Mouse (Mus musculus) megakaryocyte, embryonic 14.5 days (primary cell): ENCODE results near the gene Arhgap42. TPM values are rescaled to one million over a fixed set of nuclear protein-coding genes. Genes with fewer than 3 reads are reported as not detected.

Experiments
- H3K27me3 ChIP-seq: replicated peaks from 2 replicates; pipeline ENCODE3; 2012; ENCODE audit warnings: inconsistent platforms
- H3K36me3 ChIP-seq: replicated peaks from 2 replicates; pipeline ENCODE3; 2012; ENCODE audit warnings: low read length, inconsistent platforms, mixed read lengths
- H3K4me1 ChIP-seq: 2 replicates; pipeline ENCODE4 v1.6.1; 2012; ENCODE audit warnings: inconsistent platforms
- H3K4me3 ChIP-seq: replicated peaks from 2 replicates; pipeline ENCODE3; 2012; ENCODE audit warnings: moderate library complexity, mild to moderate bottlenecking, inconsistent platforms
- H3K9me3 ChIP-seq: 2 replicates; pipeline ENCODE4 v1.6.1; 2012; ENCODE audit warnings: inconsistent platforms
- FLI1 ChIP-seq: IDR thresholded peaks from 2 replicates; pipeline ENCODE4 v1.6.1; 2012; ENCODE audit warnings: low read length, inconsistent platforms, mixed read lengths
- GATA1 ChIP-seq: IDR thresholded peaks from 3 replicates; pipeline ENCODE4 v1.6.1; 2012; ENCODE audit warnings: mixed read lengths, low read length, inconsistent platforms, borderline replicate concordance
- polyA plus RNA-seq: library from polyadenylated mRNA; stranded (reverse); fragments of >175 nt; gene quantifications from 2 replicates; pipeline ENCODE4 v1.2.3, GENCODE M21; 2012; ENCODE audit warnings: low replicate concordance; ENCODE audit not compliant: insufficient read depth

Arhgap42 gene
- polyA plus RNA-seq, 1 experiment = not detected

- TF ChIP-seq FLI1 = no peak
- TF ChIP-seq GATA1 = no peak
- Histone ChIP-seq H3K36me3 (no peaks in the 10 kb centered on the region), H3K27me3 (no peaks in the 10 kb centered on the region), H3K4me3 (no peak overlapping the region), H3K4me1 (no peaks in the 10 kb centered on the region), H3K9me3 (no peaks in the 10 kb centered on the region; the same call in 1 of the 2 replicates)
Measured at GRCm38 (mm10) chr9:9190835-9191234, 48.1 kb downstream of the Arhgap42 start.

DNA sequence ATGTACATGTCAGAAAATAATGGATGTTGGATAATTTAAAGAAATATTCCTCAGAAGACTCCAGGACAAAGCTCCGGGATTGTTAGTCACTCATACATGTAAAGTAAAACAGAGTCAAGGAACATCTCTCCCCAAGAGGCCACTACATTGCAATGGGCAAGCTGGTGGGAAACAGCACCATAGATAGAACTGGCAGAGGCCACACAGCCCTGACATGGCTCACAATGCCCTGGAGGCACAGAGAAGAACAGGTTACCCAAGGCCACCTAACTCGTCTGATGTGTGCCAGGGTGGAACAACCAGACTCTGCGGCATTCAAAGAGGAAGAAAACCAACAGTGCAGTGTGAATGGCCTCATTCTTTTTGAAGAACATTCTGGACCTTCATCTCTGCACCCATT, 50.7 kb downstream of the Arhgap42 start:
- Histone ChIP-seq H3K27me3 (no peaks in the 10 kb centered on the region), H3K36me3 (no peaks in the 10 kb centered on the region)

GRCm38 (mm10) chr9:9177745-9178144, 61.2 kb downstream of the Arhgap42 start:
- 0 out of 2 replicates have a peak, but pooled peaks cover 3% of the 10 kb centered on the region for H3K9me3 ChIP-seq
- no peaks in the 10 kb centered on the region for H3K36me3 ChIP-seq
- no peaks in the 10 kb centered on the region for H3K4me1 ChIP-seq
- no peaks in the 10 kb centered on the region for H3K27me3 ChIP-seq
- H3K4me3 ChIP-seq = no peak overlapping the region
- no peak for TF ChIP-seq FLI1
- no peak for TF ChIP-seq GATA1

More for the DNA sequence above, 50.7 kb downstream of the Arhgap42 start:
- no peak overlapping the region for H3K4me3 ChIP-seq
- H3K9me3 ChIP-seq = no peaks in the 10 kb centered on the region; the same call in 1 of the 2 replicates
- TF ChIP-seq FLI1 (no peak), GATA1 (no peak)
- H3K4me1 ChIP-seq = no peaks in the 10 kb centered on the region

- H3K27me3 ChIP-seq = no peaks in the 10 kb centered on the region
- TF ChIP-seq GATA1 (no peak), FLI1 (no peak)
Measured at GRCm38 (mm10) chr9:9174924-9175323, 64.0 kb downstream of the Arhgap42 start.

GRCm38 (mm10) chr9:9174206-9174605, 64.7 kb downstream of the Arhgap42 start:
- no peaks in the 10 kb centered on the region for H3K27me3 ChIP-seq
- no peaks in the 10 kb centered on the region for H3K36me3 ChIP-seq
- TF ChIP-seq FLI1 = no peak
- H3K4me3 ChIP-seq = no peak overlapping the region
- H3K9me3 ChIP-seq = 0 out of 2 replicates have a peak, but pooled peaks cover 7% of the 10 kb centered on the region
- H3K4me1 ChIP-seq = no peaks in the 10 kb centered on the region

More at GRCm38 (mm10) chr9:9174924-9175323, 64.0 kb downstream of the Arhgap42 start:
- H3K4me1 ChIP-seq = no peaks in the 10 kb centered on the region
- H3K36me3 ChIP-seq = no peaks in the 10 kb centered on the region
- 0 out of 2 replicates have a peak, but pooled peaks cover 7% of the 10 kb centered on the region for H3K9me3 ChIP-seq
- H3K4me3 ChIP-seq = no peak overlapping the region

DNA sequence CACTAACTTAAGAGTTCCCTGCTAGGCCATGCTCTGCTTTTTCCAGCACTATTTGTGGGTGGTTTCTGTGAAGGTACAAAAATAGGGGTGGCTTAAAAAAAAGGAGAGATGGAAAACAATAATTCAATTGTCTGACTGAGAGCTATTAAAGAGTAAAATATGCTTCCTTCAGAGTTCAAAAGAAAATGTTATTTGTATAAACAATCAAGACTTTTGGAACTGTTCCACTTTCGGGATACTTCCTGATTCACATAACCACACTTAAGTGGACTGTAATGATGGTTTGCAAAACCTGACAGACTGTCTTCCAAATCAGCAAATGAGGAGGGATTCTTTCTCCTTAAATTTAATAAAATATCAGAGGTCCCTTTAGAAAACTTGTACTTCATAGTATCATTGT, 65.8 kb downstream of the Arhgap42 start:
- no peak overlapping the region for H3K4me3 ChIP-seq
- no peaks in the 10 kb centered on the region for H3K36me3 ChIP-seq
- no peaks in the 10 kb centered on the region for H3K4me1 ChIP-seq
- TF ChIP-seq FLI1 = no peak
- TF ChIP-seq GATA1 = no peak
- 0 out of 2 replicates have a peak, but pooled peaks cover 3% of the 10 kb centered on the region for H3K9me3 ChIP-seq
- no peaks in the 10 kb centered on the region for H3K27me3 ChIP-seq

GRCm38 (mm10) chr9:9171146-9171816, 67.6 kb downstream of the Arhgap42 start:
- H3K4me3 ChIP-seq = no peak overlapping the region

DNA sequence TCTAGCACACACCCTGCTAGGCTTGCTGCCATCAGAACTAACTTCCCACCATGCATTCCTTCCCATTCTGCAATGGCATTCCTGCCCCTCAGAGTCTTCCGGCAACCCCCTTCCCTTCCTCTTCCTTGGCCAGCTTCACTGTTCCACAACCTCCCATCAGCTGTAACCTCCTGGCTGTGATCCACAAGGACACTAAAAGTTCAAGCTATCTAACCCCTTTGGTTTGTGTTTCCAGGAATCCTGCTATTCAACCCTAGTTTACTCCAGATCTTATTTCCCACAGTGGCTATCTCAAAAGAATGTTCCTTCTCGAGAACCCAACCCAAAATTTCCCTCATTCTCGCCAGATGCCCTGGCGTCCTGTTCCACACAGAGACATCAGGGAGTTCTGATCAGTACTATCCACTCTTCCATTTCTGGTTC, 73.2 kb downstream of the Arhgap42 start:
- TF ChIP-seq FLI1 = no peak
- no peak for TF ChIP-seq GATA1
- Histone ChIP-seq H3K36me3 (no peaks in the 10 kb centered on the region), H3K4me1 (no peaks in the 10 kb centered on the region), H3K27me3 (no peaks in the 10 kb centered on the region), H3K4me3 (no peak overlapping the region), H3K9me3 (peaks cover 6% of the 10 kb centered on the region; the same call in 1 of the 2 replicates)

More at GRCm38 (mm10) chr9:9171146-9171816, 67.6 kb downstream of the Arhgap42 start:
- Histone ChIP-seq H3K4me1 (no peaks in the 10 kb centered on the region), H3K36me3 (no peaks in the 10 kb centered on the region), H3K9me3 (0 out of 2 replicates have a peak, but pooled peaks cover 3% of the 10 kb centered on the region), H3K27me3 (no peaks in the 10 kb centered on the region)
- no peak for TF ChIP-seq GATA1
- no peak for TF ChIP-seq FLI1

DNA sequence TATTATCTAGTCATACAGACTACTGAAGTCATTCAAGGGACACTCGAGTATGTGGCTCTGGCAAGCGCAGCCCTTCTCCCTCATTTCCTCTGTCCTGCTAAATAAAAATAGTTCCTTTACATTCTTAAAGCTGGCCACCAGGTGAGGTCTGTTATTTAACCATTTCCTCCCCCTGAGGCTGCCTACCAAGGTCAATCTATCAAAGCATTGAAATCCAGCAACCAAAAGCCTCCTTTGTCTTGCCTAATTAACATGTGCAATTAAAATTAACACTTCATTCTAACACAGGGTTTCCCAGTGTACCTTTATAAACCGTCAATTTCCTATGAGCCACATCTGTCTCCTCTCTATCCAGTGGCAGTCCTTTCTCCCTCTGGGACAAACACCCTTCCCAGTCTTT, 78.2 kb downstream of the Arhgap42 start:
- TF ChIP-seq GATA1 = no peak
- TF ChIP-seq FLI1 = no peak
- Histone ChIP-seq H3K27me3 (no peaks in the 10 kb centered on the region), H3K4me3 (no peak overlapping the region), H3K9me3 (peaks cover 6% of the 10 kb centered on the region; the same call in 1 of the 2 replicates), H3K36me3 (no peaks in the 10 kb centered on the region), H3K4me1 (no peaks in the 10 kb centered on the region)

GRCm38 (mm10) chr9:9158241-9158640, 80.7 kb downstream of the Arhgap42 start:
- Histone ChIP-seq H3K27me3 (no peaks in the 10 kb centered on the region), H3K4me1 (no peaks in the 10 kb centered on the region), H3K4me3 (no peak overlapping the region), H3K9me3 (no peaks in the 10 kb centered on the region), H3K36me3 (no peaks in the 10 kb centered on the region)
- TF ChIP-seq GATA1 (no peak), FLI1 (no peak)
